ENCODE assay signal across 12 mouse cellular contexts in genomic region chr8:70772890-70773289, GRCm38 (mm10). TPM values are rescaled to one million over a fixed set of nuclear protein-coding genes. Genes with fewer than 3 reads are reported as not detected.
DNase-seq lines count a peak whose midpoint lies in the region; ATAC-seq and TF ChIP-seq lines count a peak whose summit lies in the region.
"Had no signal": no experiment of that assay in that cellular context is flagged by ENCODE, and none has a peak within 500 bp of the region (broad histone marks: within the 10 kb centered on the region; RNA-seq: fewer than 3 reads in every experiment).

No protein-coding gene starts in this region.

- peaks cover 6% of the 10 kb centered on the region; the same call in 1 of the 2 replicates for H3K27me3 ChIP-seq in hindbrain, embryonic 13.5 days
- H3K27me3 ChIP-seq in hindbrain, embryonic 10.5 days (ENCODE audit: insufficient read depth, poor library complexity, severe bottlenecking) = peaks cover 11% of the 10 kb centered on the region
- H3K27me3 ChIP-seq in stomach, postnatal 0 days (ENCODE audit: control insufficient read depth, insufficient read depth, low read length) = no peaks in the 10 kb centered on the region

- WGBS in hindbrain, embryonic 13.5 days = 92% methylated on average over 9 of the region's 9 CpGs
- WGBS in hindbrain, embryonic 10.5 days = 91% methylated on average over 9 of the region's 9 CpGs
- WGBS in stomach, postnatal 0 days = 56% methylated on average over 9 of the region's 9 CpGs

- H3K9me3 ChIP-seq in hindbrain, embryonic 13.5 days = no peaks in the 10 kb centered on the region
- no peaks in the 10 kb centered on the region for H3K9me3 ChIP-seq in hindbrain, embryonic 10.5 days
- no peaks in the 10 kb centered on the region for H3K9me3 ChIP-seq in stomach, postnatal 0 days (ENCODE audit: control insufficient read depth, low read length)

- H3K4me3 ChIP-seq in hindbrain, embryonic 13.5 days = no peak overlapping the region
- no peak overlapping the region for H3K4me3 ChIP-seq in hindbrain, embryonic 10.5 days
- no peak overlapping the region for H3K4me3 ChIP-seq in stomach, postnatal 0 days (ENCODE audit: low read depth, low read length)

- peak overlapping the region; percentile 99; the same call in 1 of the 2 replicates for H3K9ac ChIP-seq in hindbrain, embryonic 13.5 days
- H3K9ac ChIP-seq in stomach, postnatal 0 days (ENCODE audit: low read length) = peak overlapping the region; percentile 98; the same call in 1 of the 2 replicates

- peak overlapping the region; percentile 71; the same call in 1 of the 2 replicates for H3K27ac ChIP-seq in hindbrain, embryonic 13.5 days
- H3K27ac ChIP-seq in hindbrain, embryonic 10.5 days = no peak overlapping the region
- H3K27ac ChIP-seq in stomach, postnatal 0 days (replicated peaks) = peak overlapping the region; percentile 81

- ATAC-seq in hindbrain, embryonic 13.5 days (ENCODE audit: low FRiP score) = no peak
- ATAC-seq in stomach, postnatal 0 days (ENCODE audit: low FRiP score, low TSS enrichment) = peak; percentile 22; the same call in 1 of the 2 replicates

- no peak for TF ChIP-seq CTCF in stomach, postnatal 0 days (IDR thresholded peaks at IDR 0.05; ENCODE audit: low read depth)

- peaks cover 66% of the 10 kb centered on the region for H3K36me3 ChIP-seq in hindbrain, embryonic 13.5 days
- H3K36me3 ChIP-seq in hindbrain, embryonic 10.5 days = peaks cover 73% of the 10 kb centered on the region
- peaks cover 18% of the 10 kb centered on the region; the same call in 1 of the 2 replicates for H3K36me3 ChIP-seq in stomach, postnatal 0 days (ENCODE audit: control insufficient read depth, insufficient read depth, low read length)

- no peak for TF ChIP-seq EP300 in stomach, postnatal 0 days (optimal IDR thresholded peaks at IDR 0.05)

- H3K4me2 ChIP-seq in hindbrain, embryonic 13.5 days = 0 out of 2 replicates have a peak overlapping the region, but pooled peaks have one; percentile 8
- no peak overlapping the region for H3K4me2 ChIP-seq in stomach, postnatal 0 days (replicated peaks; ENCODE audit: low read depth)

- no peak for DNase-seq in hindbrain, embryonic 10.5 days (ENCODE audit: low spot score)
- DNase-seq in urinary bladder, postnatal 14 days (ENCODE audit: low spot score) = peak; percentile 59
- no peak for DNase-seq in urinary bladder, postnatal 25 days (ENCODE audit: low spot score)
- peak; percentile 38 for DNase-seq in induced T-regulatory cell, adult 2 months (ENCODE audit: low read depth)
- DNase-seq in stomach, postnatal 0 days (ENCODE audit: low spot score) = peak; percentile 76
- DNase-seq in cerebellum, postnatal 10 days = no peak
- no peak for DNase-seq in cerebellum, adult 9-10 months
- DNase-seq: adrenal gland, adult 8-10 months; heart, postnatal 4 days had no signal

- H3K4me1 ChIP-seq in hindbrain, embryonic 13.5 days (replicated peaks) = peaks cover 54% of the 10 kb centered on the region
- peaks cover 54% of the 10 kb centered on the region for H3K4me1 ChIP-seq in hindbrain, embryonic 10.5 days (replicated peaks)
- peaks cover 20% of the 10 kb centered on the region for H3K4me1 ChIP-seq in stomach, postnatal 0 days (replicated peaks; ENCODE audit: control insufficient read depth, insufficient read depth)

RNA-seq across cellular contexts. Expression of gene Pik3r2, which starts 3.6 kb away (rescaled TPM):
- polyA plus RNA-seq in hindbrain, embryonic 13.5 days (2015; fragmentation: Nextera tagmentation; extraction: Ambion mirVana) = 90.0 and 94.1 TPM in 2 replicates
- 73.4 and 82.1 TPM in 2 replicates for polyA plus RNA-seq in hindbrain, embryonic 10.5 days (2016; fragmentation: Nextera tagmentation; extraction: Ambion mirVana)
- 36.8 and 39.0 TPM in 2 replicates for polyA plus RNA-seq in stomach, postnatal 0 days (2015; fragmentation: Nextera tagmentation; extraction: Ambion mirVana)

RNA-seq across cellular contexts. Expression of gene Mpv17l2, which starts 12.1 kb away (rescaled TPM):
- polyA plus RNA-seq in hindbrain, embryonic 13.5 days (2015; fragmentation: Nextera tagmentation; extraction: Ambion mirVana) = 40.8 and 44.5 TPM in 2 replicates
- polyA plus RNA-seq in hindbrain, embryonic 10.5 days (2016; fragmentation: Nextera tagmentation; extraction: Ambion mirVana) = 35.0 and 40.6 TPM in 2 replicates
- polyA plus RNA-seq in stomach, postnatal 0 days (2015; fragmentation: Nextera tagmentation; extraction: Ambion mirVana) = 77.3 and 80.1 TPM in 2 replicates

RNA-seq across cellular contexts. Expression of gene Rab3a, which starts 18.4 kb away (rescaled TPM):
- polyA plus RNA-seq in hindbrain, embryonic 13.5 days (2015; fragmentation: Nextera tagmentation; extraction: Ambion mirVana) = 352 and 355 TPM in 2 replicates
- 24.8 and 70.3 TPM in 2 replicates for polyA plus RNA-seq in hindbrain, embryonic 10.5 days (2016; fragmentation: Nextera tagmentation; extraction: Ambion mirVana)
- polyA plus RNA-seq in stomach, postnatal 0 days (2015; fragmentation: Nextera tagmentation; extraction: Ambion mirVana) = 18.9 and 19.0 TPM in 2 replicates

RNA-seq across cellular contexts. Expression of gene Mast3, which starts 32.0 kb away (rescaled TPM):
- 16.4 and 17.4 TPM in 2 replicates for polyA plus RNA-seq in hindbrain, embryonic 13.5 days (2015; fragmentation: Nextera tagmentation; extraction: Ambion mirVana)
- 11.4 and 18.2 TPM in 2 replicates for polyA plus RNA-seq in hindbrain, embryonic 10.5 days (2016; fragmentation: Nextera tagmentation; extraction: Ambion mirVana)
- 5.6 and 5.7 TPM in 2 replicates for polyA plus RNA-seq in stomach, postnatal 0 days (2015; fragmentation: Nextera tagmentation; extraction: Ambion mirVana)

RNA-seq across cellular contexts. Expression of gene Il12rb1, which starts 35.4 kb away (rescaled TPM):
- 0.08 and 0.13 TPM in 2 replicates for polyA plus RNA-seq in hindbrain, embryonic 13.5 days (2015; fragmentation: Nextera tagmentation; extraction: Ambion mirVana)
- polyA plus RNA-seq in hindbrain, embryonic 10.5 days (2016; fragmentation: Nextera tagmentation; extraction: Ambion mirVana) = 0.05 TPM in 1 of 2 replicates, not detected in the other
- polyA plus RNA-seq in stomach, postnatal 0 days (2015; fragmentation: Nextera tagmentation; extraction: Ambion mirVana) = 0.19 and 0.29 TPM in 2 replicates
- polyA plus RNA-seq: limb, embryonic 11.5 days; neural tube, embryonic 11.5 days had no signal

Comparison
In these comparisons a context has a peak if more than half of its experiments do, and no peak if none do; other contexts are left out.
1. DNase-seq: peak in urinary bladder, postnatal 14 days (single experiment), induced T-regulatory cell, adult 2 months (single experiment) and stomach, postnatal 0 days (single experiment); none in hindbrain, embryonic 10.5 days (single experiment), urinary bladder, postnatal 25 days (single experiment), cerebellum, postnatal 10 days (0 of 2) and cerebellum, adult 9-10 months (single experiment).